ENCODE assay signal across 8 mouse cellular contexts in genomic region chr3:93031450-93031849, GRCm38 (mm10). TPM values are rescaled to one million over a fixed set of nuclear protein-coding genes. Genes with fewer than 3 reads are reported as not detected.
DNase-seq lines count a peak whose midpoint lies in the region; ATAC-seq and TF ChIP-seq lines count a peak whose summit lies in the region.
"Had no signal": no experiment of that assay in that cellular context is flagged by ENCODE, and none has a peak within 500 bp of the region (broad histone marks: within the 10 kb centered on the region; RNA-seq: fewer than 3 reads in every experiment).

No protein-coding gene starts in this region.

- H3K9me3 ChIP-seq in hindbrain, embryonic 15.5 days = no peaks in the 10 kb centered on the region
- no peaks in the 10 kb centered on the region for H3K9me3 ChIP-seq in limb, embryonic 12.5 days
- H3K9me3 ChIP-seq: liver, embryonic 13.5 days had no signal

- ATAC-seq in common myeloid progenitor, adult 5-6 weeks (replicated peaks; ENCODE audit: low read depth, poor library complexity, severe bottlenecking) = peak; percentile 65; the same call in 1 of the 2 replicates
- peak; percentile 96 for ATAC-seq in hindbrain, embryonic 15.5 days (ENCODE audit: low FRiP score, low read depth)
- ATAC-seq in limb, embryonic 12.5 days (ENCODE audit: insufficient number of reproducible peaks, insufficient read depth, low FRiP score, low TSS enrichment, low read depth) = peak; percentile 81

- no peak overlapping the region for H3K4me2 ChIP-seq in hindbrain, embryonic 15.5 days
- H3K4me2 ChIP-seq in limb, embryonic 12.5 days = no peak overlapping the region
- H3K4me2 ChIP-seq: liver, embryonic 13.5 days had no signal

- no peak overlapping the region for H3K9ac ChIP-seq in hindbrain, embryonic 15.5 days
- H3K9ac ChIP-seq in limb, embryonic 12.5 days (replicated peaks) = no peak overlapping the region
- H3K9ac ChIP-seq: liver, embryonic 13.5 days had no signal

- no peaks in the 10 kb centered on the region for H3K36me3 ChIP-seq in testis, adult 2 months (ENCODE audit: control insufficient read depth, insufficient read depth, low read length)
- H3K36me3 ChIP-seq in hindbrain, embryonic 15.5 days = no peaks in the 10 kb centered on the region
- H3K36me3 ChIP-seq in limb, embryonic 12.5 days = no peaks in the 10 kb centered on the region
- H3K36me3 ChIP-seq: liver, embryonic 13.5 days had no signal

- peak; percentile 9; the same call in 1 of the 2 replicates for TF ChIP-seq CTCF in testis, adult 2 months (IDR thresholded peaks at IDR 0.05; ENCODE audit: control insufficient read depth, insufficient read depth, insufficient replicate concordance, low read depth, low read length)

- no peak overlapping the region for H3K4me3 ChIP-seq in testis, adult 2 months (ENCODE audit: control insufficient read depth, low read depth, low read length)
- H3K4me3 ChIP-seq in hindbrain, embryonic 15.5 days = no peak overlapping the region
- H3K4me3 ChIP-seq in limb, embryonic 12.5 days (replicated peaks) = no peak overlapping the region
- H3K4me3 ChIP-seq: liver, embryonic 13.5 days had no signal

- no peak for TF ChIP-seq POLR2A in testis, adult 2 months (IDR thresholded peaks at IDR 0.05; ENCODE audit: control insufficient read depth, low read depth, low read length)

- H3K27ac ChIP-seq in testis, adult 2 months (ENCODE audit: control insufficient read depth, insufficient read depth, low read depth, low read length) = no peak overlapping the region
- H3K27ac ChIP-seq in hindbrain, embryonic 15.5 days (replicated peaks) = no peak overlapping the region
- H3K27ac ChIP-seq in limb, embryonic 12.5 days = no peak overlapping the region
- H3K27ac ChIP-seq: liver, embryonic 13.5 days had no signal

- DNase-seq in testis, postnatal 14 days (ENCODE audit: low spot score) = no peak
- peak; percentile 66 to 70 for DNase-seq in right cerebral cortex, adult 2 months (ENCODE audit: low spot score in 2 of 2)
- no peak for DNase-seq in spleen, postnatal 36 days (ENCODE audit: low spot score in 2 of 2)
- DNase-seq: liver, embryonic 13.5 days had no signal

- no peaks in the 10 kb centered on the region for H3K4me1 ChIP-seq in testis, adult 2 months (ENCODE audit: control insufficient read depth, insufficient read depth, low read length)
- no peaks in the 10 kb centered on the region for H3K4me1 ChIP-seq in hindbrain, embryonic 15.5 days (replicated peaks)
- no peaks in the 10 kb centered on the region for H3K4me1 ChIP-seq in limb, embryonic 12.5 days (replicated peaks)
- H3K4me1 ChIP-seq: liver, embryonic 13.5 days had no signal

- WGBS in hindbrain, embryonic 15.5 days = 61% methylated on average over 5 of the region's 5 CpGs
- WGBS in limb, embryonic 12.5 days = 52% methylated on average over 5 of the region's 5 CpGs

- no peaks in the 10 kb centered on the region for H3K27me3 ChIP-seq in testis, adult 2 months (ENCODE audit: control insufficient read depth, insufficient read depth, low read length)
- no peaks in the 10 kb centered on the region for H3K27me3 ChIP-seq in hindbrain, embryonic 15.5 days
- H3K27me3 ChIP-seq in limb, embryonic 12.5 days = no peaks in the 10 kb centered on the region
- H3K27me3 ChIP-seq: liver, embryonic 13.5 days had no signal

RNA-seq across cellular contexts. Expression of gene Lce1m, which starts 12.6 kb away (rescaled TPM):
- polyA plus RNA-seq in testis, adult 2 months (2012; rRNA removed) = not detected in 2 replicates
- not detected in 2 replicates for total RNA-seq in common myeloid progenitor, adult 5-6 weeks (2017)
- polyA plus RNA-seq in hindbrain, embryonic 15.5 days (2015; fragmentation: Nextera tagmentation; extraction: Ambion mirVana) = not detected in 2 replicates
- not detected in 2 replicates for polyA plus RNA-seq in limb, embryonic 12.5 days (2016; fragmentation: Nextera tagmentation; extraction: Ambion mirVana)
- polyA plus RNA-seq: liver, embryonic 13.5 days had no signal

RNA-seq across cellular contexts. Expression of gene Crct1, which starts 16.0 kb away (rescaled TPM):
- not detected in 2 replicates for polyA plus RNA-seq in testis, adult 2 months (2012; rRNA removed)
- not detected in 2 replicates for total RNA-seq in common myeloid progenitor, adult 5-6 weeks (2017)
- polyA plus RNA-seq in hindbrain, embryonic 15.5 days (2015; fragmentation: Nextera tagmentation; extraction: Ambion mirVana) = 1.9 and 2.3 TPM in 2 replicates
- not detected in 2 replicates for polyA plus RNA-seq in limb, embryonic 12.5 days (2016; fragmentation: Nextera tagmentation; extraction: Ambion mirVana)
- polyA plus RNA-seq: liver, embryonic 13.5 days had no signal

RNA-seq across cellular contexts. Expression of gene Gm4858, which starts 37.2 kb away (rescaled TPM):
- polyA plus RNA-seq in testis, adult 2 months (2012; rRNA removed) = not detected in 2 replicates
- total RNA-seq in common myeloid progenitor, adult 5-6 weeks (2017) = not detected in 2 replicates
- not detected in 2 replicates for polyA plus RNA-seq in hindbrain, embryonic 15.5 days (2015; fragmentation: Nextera tagmentation; extraction: Ambion mirVana)
- not detected in 2 replicates for polyA plus RNA-seq in limb, embryonic 12.5 days (2016; fragmentation: Nextera tagmentation; extraction: Ambion mirVana)
- polyA plus RNA-seq: liver, embryonic 13.5 days had no signal

RNA-seq across cellular contexts. Expression of gene Lce3f, which starts 39.4 kb away (rescaled TPM):
- not detected in 2 replicates for polyA plus RNA-seq in testis, adult 2 months (2012; rRNA removed)
- total RNA-seq in common myeloid progenitor, adult 5-6 weeks (2017) = not detected in 2 replicates
- polyA plus RNA-seq in hindbrain, embryonic 15.5 days (2015; fragmentation: Nextera tagmentation; extraction: Ambion mirVana) = not detected in 2 replicates
- not detected in 2 replicates for polyA plus RNA-seq in limb, embryonic 12.5 days (2016; fragmentation: Nextera tagmentation; extraction: Ambion mirVana)
- polyA plus RNA-seq: liver, embryonic 13.5 days had no signal

Comparison
In these comparisons a context has a peak if more than half of its experiments do, and no peak if none do; other contexts are left out.
1. DNase-seq: peak in right cerebral cortex, adult 2 months (2 of 2); none in testis, postnatal 14 days (single experiment) and spleen, postnatal 36 days (0 of 2).
2. Peak in every context shown above with its lines, with median percentiles within 50 percentile points of each other: ATAC-seq.